Mouse (Mus musculus) heart, embryonic 16.5 days (tissue): ENCODE measurements at regions not wholly inside any gene's neighbourhood (a gene's known extent, or its start where the extent isn't known, plus 50 kb on each side); places are given as distances from the start of the nearest gene placed in this dataset.

Experiments
- ATAC-seq: fragments of 200-750 bp; cut with Nextera tagmentation; replicated peaks from 2 replicates; pipeline ENCODE4 v1.8.0; 2017; ENCODE audit warnings: moderate number of reproducible peaks; ENCODE audit not compliant: insufficient read depth, low FRiP score; ENCODE audit errors: extremely low read depth
- H3K27ac ChIP-seq: fragments of 300-500 bp; sonication (generic); 2 replicates; pipeline ENCODE4 v1.5.1; 2014; ENCODE audit warnings: mild to moderate bottlenecking, low read length, control low read depth, moderate library complexity
- H3K27me3 ChIP-seq: fragments of 300-500 bp; sonication (generic); 2 replicates; pipeline ENCODE4 v1.6.1; 2014; ENCODE audit warnings: low read length, mixed read lengths; ENCODE audit not compliant: control insufficient read depth, insufficient read depth
- H3K36me3 ChIP-seq: fragments of 300-500 bp; sonication (generic); 2 replicates; pipeline ENCODE4 v1.6.1; 2014; ENCODE audit not compliant: control insufficient read depth, insufficient read depth
- H3K4me1 ChIP-seq: fragments of 300-500 bp; sonication (generic); 2 replicates; pipeline ENCODE4 v1.6.1; 2014; ENCODE audit warnings: low read length, mixed read lengths; ENCODE audit not compliant: control insufficient read depth, insufficient read depth
- H3K4me2 ChIP-seq: fragments of 300-500 bp; sonication (generic); 2 replicates; pipeline ENCODE4 v1.6.1; 2014; ENCODE audit warnings: low read depth, mild to moderate bottlenecking, control low read depth, low read length
- H3K4me3 ChIP-seq: fragments of 300-500 bp; sonication (generic); 2 replicates; pipeline ENCODE4 v1.5.1; 2014; ENCODE audit warnings: mild to moderate bottlenecking, control low read depth, low read length
- H3K9ac ChIP-seq: fragments of 300-500 bp; sonication (generic); 2 replicates; pipeline ENCODE4 v1.6.1; 2014; ENCODE audit warnings: low read length, control low read depth
- H3K9me3 ChIP-seq: fragments of 300-500 bp; sonication (generic); replicated peaks from 2 replicates; pipeline ENCODE4 v1.6.1; 2016; ENCODE audit warnings: low read length; ENCODE audit not compliant: control insufficient read depth
- WGBS: fragments of 180-500 bp; shearing (Covaris S2); extraction: QIAGEN DNeasy Blood & Tissue Kit; methylation state at CpG from one replicate; pipeline ENCODE4 v1.1.7; 2014; 5-methylcytosine and 5-hydroxymethylcytosine counted together

DNA sequence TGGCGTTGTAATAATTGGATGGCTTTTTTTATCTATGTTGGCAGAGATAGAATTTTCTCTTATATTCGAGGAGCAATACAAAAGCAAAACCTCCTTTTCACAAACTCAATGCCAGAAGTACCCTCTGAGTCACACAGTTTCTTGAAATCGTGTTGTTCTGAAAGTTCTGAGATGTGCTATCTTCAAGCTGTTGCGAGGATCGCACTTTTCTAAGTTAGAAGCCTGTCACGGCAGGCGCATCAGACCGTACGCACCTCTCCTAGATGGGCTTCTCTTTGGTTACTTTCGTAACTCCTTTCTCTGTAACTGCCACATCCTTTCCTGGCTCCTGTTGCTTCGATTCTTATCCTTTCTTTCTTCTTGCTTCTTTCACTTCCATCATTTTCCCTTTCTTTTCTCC, 271.2 kb upstream of the Arrdc3 start:
- ATAC-seq, result no peak
- Histone ChIP-seq H3K4me2 (no peak overlapping the region), H3K27ac (no peak overlapping the region), H3K36me3 (no peaks in the 10 kb centered on the region), H3K4me1 (no peaks in the 10 kb centered on the region), H3K9ac (no peak overlapping the region), H3K4me3 (no peak overlapping the region), H3K27me3 (no peaks in the 10 kb centered on the region), H3K9me3 (no peaks in the 10 kb centered on the region)
- WGBS, result 78% methylated on average over 11 of the region's 11 CpGs

DNA sequence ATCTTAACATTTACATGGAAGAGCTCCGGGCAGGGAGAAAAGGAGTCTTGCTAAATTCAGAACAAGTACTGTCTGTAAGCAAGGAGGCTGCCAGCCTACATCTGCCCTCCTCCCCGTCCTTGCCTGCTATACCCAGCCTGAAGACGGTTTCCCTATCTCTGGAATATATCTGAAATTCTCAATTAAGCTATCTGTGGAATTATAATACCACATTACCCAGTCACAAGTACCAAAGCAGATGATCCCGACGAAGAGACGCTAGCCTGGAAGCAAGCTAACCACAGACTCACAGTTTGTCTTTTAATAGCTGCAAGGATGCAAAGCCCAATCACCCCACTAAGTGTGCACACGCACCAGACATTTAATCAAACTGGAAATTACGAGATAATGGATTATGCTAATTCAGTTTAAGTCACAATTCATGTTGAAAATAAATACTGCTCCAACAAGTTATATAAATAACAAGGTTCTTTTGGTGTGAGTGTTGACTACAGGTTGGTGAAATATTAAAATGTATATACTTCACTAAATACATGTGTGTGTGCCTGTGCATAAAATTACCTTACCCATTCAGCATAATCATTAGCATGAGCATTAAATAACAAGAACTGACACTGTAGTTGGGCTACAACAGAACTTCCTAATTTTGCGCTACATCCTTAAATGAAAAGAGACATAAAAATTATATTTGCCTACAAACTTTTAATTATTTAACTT, 269.9 kb upstream of the Arrdc3 start:
- WGBS, result 72% methylated on average over 9 of the region's 9 CpGs
- ATAC-seq, result no peak

DNA sequence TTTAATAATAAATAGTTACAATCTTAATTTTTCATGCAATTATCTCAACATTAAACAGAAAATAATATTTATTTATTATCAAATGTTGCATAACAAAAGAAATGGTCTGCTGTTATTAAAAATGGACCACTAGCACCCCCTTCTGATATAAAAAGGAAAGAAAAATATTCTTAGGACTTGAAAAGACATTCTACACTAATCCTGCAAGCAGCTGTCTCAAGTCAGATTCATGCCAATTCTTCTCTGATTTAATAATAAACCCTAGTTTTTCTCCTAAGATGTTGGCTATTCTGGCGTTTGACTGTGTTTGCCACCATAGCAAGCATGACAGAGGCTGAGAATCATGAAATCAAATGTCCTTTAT, 269.3 kb upstream of the Arrdc3 start:
- H3K4me3 ChIP-seq, result no peak overlapping the region
- H3K36me3 ChIP-seq, result no peaks in the 10 kb centered on the region
- H3K4me1 ChIP-seq, result no peaks in the 10 kb centered on the region
- H3K9ac ChIP-seq, result no peak overlapping the region
- no peaks in the 10 kb centered on the region for H3K27me3 ChIP-seq
- H3K4me2 ChIP-seq, result no peak overlapping the region
- no peak overlapping the region for H3K27ac ChIP-seq
- WGBS, result 16% methylated on average over 1 of the region's 1 CpGs
- no peaks in the 10 kb centered on the region for H3K9me3 ChIP-seq
- ATAC-seq, result no peak

More for the DNA sequence above, 269.9 kb upstream of the Arrdc3 start:
- Histone ChIP-seq H3K36me3 (no peaks in the 10 kb centered on the region), H3K4me3 (no peak overlapping the region), H3K4me2 (no peak overlapping the region), H3K9ac (no peak overlapping the region), H3K27me3 (no peaks in the 10 kb centered on the region), H3K27ac (no peak overlapping the region), H3K4me1 (no peaks in the 10 kb centered on the region), H3K9me3 (no peaks in the 10 kb centered on the region)

DNA sequence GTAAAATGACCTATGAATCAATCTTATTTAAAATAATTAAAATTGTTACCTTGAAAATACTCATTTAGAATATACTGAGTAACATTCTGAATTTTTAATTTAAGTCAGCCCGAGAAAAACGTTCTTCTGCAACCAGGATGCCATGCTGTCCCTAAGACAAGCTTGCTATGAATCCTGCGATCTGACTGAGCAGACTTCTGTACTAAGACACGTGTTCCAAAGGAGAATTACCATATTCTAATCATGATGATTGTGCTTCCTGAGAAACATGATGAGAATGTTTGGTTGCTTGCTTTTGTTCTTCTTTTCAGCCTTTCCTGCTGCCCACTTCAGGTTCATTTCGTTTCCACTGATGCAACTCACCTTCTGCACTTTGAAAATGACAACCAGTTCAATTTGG, 268.2 kb upstream of the Arrdc3 start:
- H3K4me3 ChIP-seq, result no peak overlapping the region
- H3K27ac ChIP-seq, result no peak overlapping the region
- WGBS, result 57% methylated on average over 5 of the region's 5 CpGs
- no peak for ATAC-seq
- no peak overlapping the region for H3K4me2 ChIP-seq
- H3K9ac ChIP-seq, result no peak overlapping the region
- H3K27me3 ChIP-seq, result no peaks in the 10 kb centered on the region
- no peaks in the 10 kb centered on the region for H3K4me1 ChIP-seq
- H3K9me3 ChIP-seq, result no peaks in the 10 kb centered on the region
- H3K36me3 ChIP-seq, result no peaks in the 10 kb centered on the region

DNA sequence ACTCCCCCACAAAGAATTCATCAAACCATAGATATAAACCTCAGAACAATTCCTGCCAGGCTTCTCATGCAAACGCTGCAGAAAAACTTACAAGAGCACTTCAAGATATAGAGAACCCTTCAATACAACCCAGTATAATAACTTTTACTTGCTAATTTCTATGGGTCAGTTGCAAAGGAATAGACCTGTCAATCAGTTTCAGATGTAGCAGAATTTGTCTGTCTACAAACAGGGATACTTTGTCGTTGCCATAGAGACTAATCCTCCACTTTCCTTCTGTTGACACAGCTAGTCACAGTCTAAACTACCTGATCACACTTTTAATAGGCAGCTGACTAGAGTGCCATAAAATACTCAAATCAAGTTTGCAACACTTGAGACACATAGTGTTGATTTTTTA, 260.2 kb upstream of the Arrdc3 start:
- no peak for ATAC-seq
- no peak overlapping the region for H3K4me3 ChIP-seq
- no peak overlapping the region for H3K27ac ChIP-seq
- H3K9me3 ChIP-seq, result no peaks in the 10 kb centered on the region
- no peaks in the 10 kb centered on the region for H3K27me3 ChIP-seq
- no peak overlapping the region for H3K9ac ChIP-seq
- H3K4me1 ChIP-seq, result no peaks in the 10 kb centered on the region
- no peaks in the 10 kb centered on the region for H3K36me3 ChIP-seq
- WGBS, result 51% methylated on average over 2 of the region's 2 CpGs
- no peak overlapping the region for H3K4me2 ChIP-seq

DNA sequence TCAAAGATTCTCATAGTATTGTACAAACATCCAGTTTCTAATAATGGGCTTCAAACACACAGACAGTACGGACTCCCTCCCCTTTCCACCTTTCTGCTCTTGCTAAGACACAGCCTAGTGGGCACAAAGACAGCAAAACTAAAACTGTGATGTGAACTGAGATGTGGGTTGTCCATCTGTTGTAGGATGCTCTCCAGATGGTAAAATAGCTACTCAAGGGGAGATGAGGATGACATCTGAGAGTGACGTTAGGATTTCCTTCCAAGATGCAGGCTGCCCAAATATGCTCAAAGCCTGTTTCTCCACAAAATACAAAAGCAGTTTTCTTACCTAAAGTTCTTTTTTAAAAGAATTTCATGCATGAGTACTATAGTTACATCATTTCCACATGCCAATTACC, 241.8 kb upstream of the Arrdc3 start:
- H3K36me3 ChIP-seq, result no peaks in the 10 kb centered on the region
- H3K9ac ChIP-seq, result no peak overlapping the region
- no peaks in the 10 kb centered on the region for H3K27me3 ChIP-seq
- no peak overlapping the region for H3K4me3 ChIP-seq
- H3K9me3 ChIP-seq, result no peaks in the 10 kb centered on the region
- no peak overlapping the region for H3K27ac ChIP-seq
- 65% methylated on average over 2 of the region's 2 CpGs for WGBS
- ATAC-seq, result no peak
- no peaks in the 10 kb centered on the region for H3K4me1 ChIP-seq
- no peak overlapping the region for H3K4me2 ChIP-seq

DNA sequence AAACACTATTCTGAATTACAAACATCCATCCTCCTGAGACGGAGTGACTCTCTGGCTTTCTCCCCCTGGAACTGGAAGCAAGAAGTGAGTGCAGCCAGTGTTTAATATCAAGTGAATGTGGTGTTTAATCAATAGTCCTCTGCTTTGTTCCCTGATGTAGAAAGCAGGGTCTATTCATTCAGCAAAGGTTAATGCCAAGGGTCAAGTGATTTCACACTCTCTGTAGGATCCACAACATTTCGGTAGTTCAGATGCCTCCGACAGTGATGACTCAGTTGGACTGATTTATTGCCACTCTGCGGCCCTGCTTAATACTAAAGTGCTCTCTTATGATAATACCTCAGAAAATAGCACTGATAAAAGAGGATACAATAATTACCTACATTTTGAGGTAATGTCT, 235.6 kb upstream of the Arrdc3 start:
- WGBS, result 70% methylated on average over 4 of the region's 4 CpGs
- Histone ChIP-seq H3K4me1 (no peaks in the 10 kb centered on the region), H3K9ac (no peak overlapping the region), H3K4me3 (no peak overlapping the region), H3K27me3 (no peaks in the 10 kb centered on the region), H3K9me3 (no peaks in the 10 kb centered on the region), H3K27ac (no peak overlapping the region), H3K36me3 (no peaks in the 10 kb centered on the region), H3K4me2 (no peak overlapping the region)
- ATAC-seq, result no peak

DNA sequence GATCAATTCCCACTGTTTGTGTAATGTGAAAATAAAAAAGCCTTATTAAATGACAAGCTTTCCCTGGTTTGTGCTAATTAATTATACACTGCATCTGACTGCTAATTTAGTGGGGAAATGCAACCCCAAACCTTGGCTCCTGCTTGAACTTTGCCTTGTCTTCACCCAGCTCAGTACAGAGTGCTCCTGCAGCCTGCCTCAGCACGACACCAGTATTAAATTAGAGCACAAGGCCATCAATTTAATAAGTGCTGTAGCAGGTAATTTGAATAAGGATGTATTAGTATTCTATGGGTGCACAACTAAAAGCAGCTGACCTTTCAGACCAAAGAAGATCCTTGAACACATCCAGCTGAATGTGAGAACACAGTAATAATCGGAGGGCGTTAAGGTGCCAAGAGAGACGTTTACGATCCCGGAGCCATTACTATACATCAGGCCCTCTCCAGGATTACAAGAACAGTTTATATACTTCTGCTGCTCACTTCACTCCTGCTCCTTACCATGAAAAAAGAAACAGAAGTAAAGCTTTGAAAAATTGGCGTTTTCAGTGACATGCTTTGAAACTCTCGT, 230.1 kb upstream of the Arrdc3 start:
- Histone ChIP-seq H3K27ac (no peak overlapping the region), H3K36me3 (no peaks in the 10 kb centered on the region), H3K4me3 (no peak overlapping the region), H3K27me3 (no peaks in the 10 kb centered on the region), H3K9me3 (no peaks in the 10 kb centered on the region), H3K4me2 (no peak overlapping the region), H3K4me1 (no peaks in the 10 kb centered on the region), H3K9ac (no peak overlapping the region)
- 81% methylated on average over 8 of the region's 8 CpGs for WGBS
- no peak for ATAC-seq

DNA sequence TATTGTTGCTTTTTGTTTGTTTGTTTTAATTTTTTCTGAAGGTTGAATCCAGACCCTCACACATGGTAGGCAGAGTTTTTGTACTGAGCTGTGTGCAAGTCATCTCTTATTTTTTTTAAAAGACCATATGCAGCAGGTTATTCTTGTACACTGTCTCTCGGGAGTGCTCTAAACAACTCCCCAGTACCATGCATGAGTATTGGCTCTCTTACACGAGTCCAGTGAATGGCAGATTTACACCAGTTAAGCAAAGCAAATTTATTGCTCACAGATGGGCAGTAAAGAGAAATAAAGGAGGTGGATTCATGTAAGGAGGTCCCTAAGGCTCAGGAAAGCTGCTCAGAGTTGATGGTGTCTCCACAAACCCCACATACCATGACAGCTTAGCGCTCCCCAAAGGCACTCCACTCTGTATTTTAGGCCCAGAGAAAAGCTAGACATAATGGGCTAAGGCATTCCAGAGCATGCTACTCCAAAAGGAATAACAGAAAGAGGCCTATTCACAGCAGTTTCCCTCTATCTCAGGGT, 216.9 kb upstream of the Arrdc3 start:
- ATAC-seq, result no peak
- WGBS, result 71% methylated on average over 3 of the region's 3 CpGs
- no peaks in the 10 kb centered on the region for H3K4me1 ChIP-seq
- no peak overlapping the region for H3K9ac ChIP-seq
- H3K36me3 ChIP-seq, result no peaks in the 10 kb centered on the region
- no peaks in the 10 kb centered on the region for H3K27me3 ChIP-seq
- H3K9me3 ChIP-seq, result no peaks in the 10 kb centered on the region
- H3K4me2 ChIP-seq, result no peak overlapping the region
- no peak overlapping the region for H3K27ac ChIP-seq
- H3K4me3 ChIP-seq, result no peak overlapping the region
